Mouse (Mus musculus): ENCODE measurements around the gene Polr2l.

- no peak for TF ChIP-seq CTCF (IDR thresholded peaks at IDR 0.05; ENCODE audit: control insufficient read depth, insufficient read depth, insufficient replicate concordance, low read depth, low read length)
- no peak for TF ChIP-seq POLR2A (IDR thresholded peaks at IDR 0.05; ENCODE audit: control insufficient read depth, low read depth, low read length)
Measured at GRCm38 (mm10) chr7:141465388-141466044, 9.4 kb downstream of the Polr2l start.
